Mouse (Mus musculus) adrenal gland, postnatal 14 days (tissue): ENCODE data around the gene Spindoc. TPM values are rescaled to one million over a fixed set of nuclear protein-coding genes. Genes with fewer than 3 reads are reported as not detected.

ENCODE experiments used
- DNase-seq: peaks from one replicate; pipeline ENCODE4 v3.0.0; 2021; ENCODE audit warnings: mixed read lengths
- long read RNA-seq, 2 experiments: library from polyadenylated mRNA; stranded (forward); transcript quantifications; one replicate each; pipeline ENCODE4 v2.0.0; 2021
- total RNA-seq: library from RNA; stranded (reverse); gene quantifications from 2 replicates; pipeline ENCODE4 v1.2.3, GENCODE M21; 2021

The Spindoc gene
- total RNA-seq = 23.8 and 30.4 TPM in 2 replicates
- long read RNA-seq, experiment 1, transcript Spindoc-201 (6 exons, 3,152 nt) = major isoform, 8 of 21 reads
- long read RNA-seq, experiment 1, partial matches to known transcripts = 2 of 21 reads
- long read RNA-seq, experiment 1, other reads (novel, unspliced or antisense) = 9 of 21 reads
- long read RNA-seq, experiment 2, transcript Spindoc-201 (6 exons, 3,152 nt) = major isoform, 17 of 25 reads
- long read RNA-seq, experiment 2, partial matches to known transcripts = 1 of 25 reads
- long read RNA-seq, experiment 2, other reads (novel, unspliced or antisense) = 5 of 25 reads

- peak; percentile 99 for DNase-seq
Observed at GRCm38 (mm10) chr19:7382903-7383865, at the start of gene Spindoc. Spindoc (minus strand) TSS chr19:7382994.

GRCm38 (mm10) chr19:7425398-7425775 lies 42.6 kb upstream of the Spindoc start:
- DNase-seq = no peak

- no peak for DNase-seq
Observed at GRCm38 (mm10) chr19:7424590-7425397, 42.0 kb upstream of the Spindoc start.

- no peak for DNase-seq
Observed at GRCm38 (mm10) chr19:7424131-7424530, 41.3 kb upstream of the Spindoc start.

- no peak for DNase-seq
Observed at GRCm38 (mm10) chr19:7423656-7424030, 40.8 kb upstream of the Spindoc start.

GRCm38 (mm10) chr19:7423028-7423655 lies 40.3 kb upstream of the Spindoc start:
- DNase-seq = peak; percentile 89

GRCm38 (mm10) chr19:7422656-7423027 lies 39.8 kb upstream of the Spindoc start:
- no peak for DNase-seq

GRCm38 (mm10) chr19:7421602-7422591 lies 39.1 kb upstream of the Spindoc start:
- DNase-seq = peak; percentile 72

GRCm38 (mm10) chr19:7420841-7421601 lies 38.2 kb upstream of the Spindoc start:
- peak; percentile 22 for DNase-seq

- DNase-seq = no peak
Observed at GRCm38 (mm10) chr19:7420108-7420507, 37.3 kb upstream of the Spindoc start.

- DNase-seq = no peak
Observed at GRCm38 (mm10) chr19:7419134-7419533, 36.3 kb upstream of the Spindoc start.

- peak; percentile 92 for DNase-seq
Observed at GRCm38 (mm10) chr19:7417911-7418849, 35.4 kb upstream of the Spindoc start.

GRCm38 (mm10) chr19:7416834-7417735 lies 34.3 kb upstream of the Spindoc start, which contains the start of gene 2700081O15Rik:
2700081O15Rik (plus strand) TSS chr19:7417625.
- DNase-seq = peak; percentile 86

- no peak for DNase-seq
Observed at GRCm38 (mm10) chr19:7415916-7416833, 33.4 kb upstream of the Spindoc start.

GRCm38 (mm10) chr19:7412361-7412760 lies 29.6 kb upstream of the Spindoc start:
- no peak for DNase-seq

- DNase-seq = no peak
Observed at GRCm38 (mm10) chr19:7404623-7405229, 21.9 kb upstream of the Spindoc start.
